Mouse (Mus musculus): ENCODE measurements at regions not wholly inside any gene's neighbourhood (a gene's known extent, or its start where the extent isn't known, plus 50 kb on each side); places are given as distances from the start of the nearest gene placed in this dataset.
A peak's percentile ranks its signal among the peaks of the same experiment; 100 is the strongest.

DNA sequence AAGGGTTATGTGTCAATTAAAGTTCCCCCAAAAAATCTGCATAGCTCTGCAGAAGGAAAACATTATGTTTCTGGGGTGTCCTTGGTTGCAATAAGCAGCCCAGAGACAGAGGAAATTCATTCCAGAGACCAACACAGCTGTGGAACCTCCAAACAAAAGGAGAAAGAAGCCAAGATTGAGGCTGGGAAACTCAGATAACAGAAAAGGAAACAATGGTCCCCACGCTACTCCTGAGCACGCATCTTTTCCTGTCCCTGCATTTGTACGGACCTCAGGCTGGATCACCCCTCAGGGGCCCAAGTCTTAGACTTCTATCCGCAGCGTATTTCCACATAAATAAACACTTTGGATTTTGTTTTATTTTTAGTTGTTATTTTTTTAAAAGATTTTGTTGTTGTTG, 138.9 kb downstream of the Psmg1 start:
- Histone ChIP-seq H3K4me3 (no peak overlapping the region), H3K27me3 (ENCODE audit: insufficient read depth, poor library complexity, severe bottlenecking) (no peaks in the 10 kb centered on the region), H3K9me3 (no peaks in the 10 kb centered on the region), H3K36me3 (no peaks in the 10 kb centered on the region), H3K27ac (no peak overlapping the region), H3K4me1 (replicated peaks) (no peaks in the 10 kb centered on the region)
- whole genome bisulfite sequencing = 84% methylated on average over 5 of the region's 5 CpGs
- no peak for DNase-seq (ENCODE audit: low spot score)

DNA sequence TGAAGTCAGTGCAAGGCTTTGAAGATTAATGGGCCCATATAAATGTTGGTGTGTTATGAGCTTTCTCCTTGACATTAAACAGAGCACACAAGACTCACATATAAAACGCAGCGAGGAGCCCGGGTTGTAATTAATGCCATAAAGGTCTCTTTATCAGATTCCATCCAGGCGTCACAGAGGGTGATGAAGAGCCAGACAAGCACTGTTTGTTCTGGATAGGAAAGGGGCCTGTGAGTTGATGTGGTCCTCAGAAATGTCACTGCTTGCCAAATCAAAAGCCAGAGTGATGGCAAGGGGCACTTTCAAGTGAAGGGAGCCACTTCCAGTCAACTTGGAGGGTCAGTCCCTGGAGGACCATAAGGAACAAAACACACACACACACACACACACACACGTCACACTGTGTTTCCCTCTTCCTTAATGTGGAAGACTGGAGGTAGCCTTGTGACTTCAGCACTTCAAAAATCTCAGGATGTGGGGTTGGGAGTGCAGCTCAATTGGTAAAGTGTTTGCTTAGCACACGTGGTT, 142.1 kb downstream of the Psmg1 start:
- no peaks in the 10 kb centered on the region for H3K9me3 ChIP-seq
- H3K27me3 ChIP-seq (ENCODE audit: insufficient read depth, poor library complexity, severe bottlenecking) = no peaks in the 10 kb centered on the region
- WGBS = 68% methylated on average over 6 of the region's 6 CpGs
- no peak for DNase-seq (ENCODE audit: low spot score)
- peak overlapping the region; percentile 59; the same call in 1 of the 2 replicates for H3K27ac ChIP-seq
- no peak overlapping the region for H3K4me3 ChIP-seq
- no peaks in the 10 kb centered on the region for H3K4me1 ChIP-seq (replicated peaks)
- H3K36me3 ChIP-seq = no peaks in the 10 kb centered on the region

DNA sequence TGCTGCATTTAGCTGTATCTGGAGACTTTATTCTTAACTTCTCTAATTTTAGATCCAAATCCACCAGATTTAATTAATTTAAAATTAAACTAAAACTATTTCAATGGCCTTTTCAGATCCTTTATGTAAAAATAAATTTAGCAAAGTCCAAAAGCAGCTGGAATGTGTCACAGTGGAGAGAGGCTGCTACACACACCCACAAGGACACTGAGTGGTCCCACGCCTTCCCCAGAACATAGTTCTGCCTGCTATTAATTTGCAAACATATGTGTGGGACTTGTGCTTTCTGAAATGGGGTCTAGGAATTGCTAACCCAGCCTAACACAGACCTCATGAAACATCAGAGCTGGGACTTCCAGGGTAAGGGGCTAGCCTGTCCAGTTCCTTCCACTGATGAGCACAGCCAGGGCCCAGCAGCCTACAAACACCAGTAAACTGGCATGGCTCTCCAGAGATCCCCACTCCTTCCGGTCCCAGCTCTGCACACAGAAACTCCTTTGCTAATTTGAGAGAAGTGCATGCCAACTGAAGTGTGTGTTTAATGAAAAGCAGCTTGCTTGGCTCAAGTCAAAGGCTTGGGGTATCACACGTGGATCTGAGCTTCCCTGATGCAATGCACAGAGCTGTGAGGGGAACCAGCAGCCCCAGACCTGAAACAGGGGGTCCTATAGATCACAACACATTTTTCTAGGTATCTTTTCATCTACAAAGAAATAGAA, 142.8 kb downstream of the Psmg1 start:
- peak overlapping the region; percentile 59; the same call in 1 of the 2 replicates for H3K27ac ChIP-seq
- 66% methylated on average over 3 of the region's 3 CpGs for WGBS
- no peaks in the 10 kb centered on the region for H3K36me3 ChIP-seq
- no peaks in the 10 kb centered on the region for H3K27me3 ChIP-seq (ENCODE audit: insufficient read depth, poor library complexity, severe bottlenecking)
- DNase-seq (ENCODE audit: low spot score) = no peak
- no peak overlapping the region for H3K4me3 ChIP-seq
- H3K9me3 ChIP-seq = no peaks in the 10 kb centered on the region
- no peaks in the 10 kb centered on the region for H3K4me1 ChIP-seq (replicated peaks)

DNA sequence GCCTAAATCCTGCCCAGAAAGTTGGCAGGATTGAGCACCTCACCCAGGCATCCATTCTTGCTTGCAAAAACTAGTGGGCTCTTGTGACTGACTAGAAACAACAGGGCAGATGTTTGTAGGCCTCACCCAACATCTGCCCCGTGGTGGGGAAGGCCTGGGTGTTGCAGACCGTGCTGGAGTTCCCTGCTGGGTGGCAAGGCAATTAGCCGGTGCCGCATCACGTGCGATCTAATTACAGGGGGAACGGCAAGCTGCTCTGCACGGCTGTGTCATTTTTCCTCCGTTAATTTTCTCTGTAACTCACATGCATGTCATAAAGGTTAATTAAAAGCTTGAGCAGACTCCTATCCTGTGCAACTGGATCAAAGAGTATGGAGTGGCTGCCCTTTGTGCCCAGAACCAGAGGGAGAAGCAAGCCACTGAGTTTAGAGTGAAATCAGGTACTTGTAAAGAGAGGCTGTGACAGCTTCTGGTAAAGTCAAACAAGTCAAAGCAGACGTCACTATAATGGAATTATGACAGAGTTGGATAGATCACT, 143.5 kb downstream of the Ets2 start:
- DNase-seq (ENCODE audit: low spot score) = no peak
- no peak overlapping the region for H3K4me3 ChIP-seq
- H3K9me3 ChIP-seq = no peaks in the 10 kb centered on the region
- 67% methylated on average over 10 of the region's 10 CpGs for WGBS
- no peaks in the 10 kb centered on the region for H3K4me1 ChIP-seq (replicated peaks)
- H3K27ac ChIP-seq = no peak overlapping the region
- no peaks in the 10 kb centered on the region for H3K27me3 ChIP-seq (ENCODE audit: insufficient read depth, poor library complexity, severe bottlenecking)
- no peaks in the 10 kb centered on the region for H3K36me3 ChIP-seq

DNA sequence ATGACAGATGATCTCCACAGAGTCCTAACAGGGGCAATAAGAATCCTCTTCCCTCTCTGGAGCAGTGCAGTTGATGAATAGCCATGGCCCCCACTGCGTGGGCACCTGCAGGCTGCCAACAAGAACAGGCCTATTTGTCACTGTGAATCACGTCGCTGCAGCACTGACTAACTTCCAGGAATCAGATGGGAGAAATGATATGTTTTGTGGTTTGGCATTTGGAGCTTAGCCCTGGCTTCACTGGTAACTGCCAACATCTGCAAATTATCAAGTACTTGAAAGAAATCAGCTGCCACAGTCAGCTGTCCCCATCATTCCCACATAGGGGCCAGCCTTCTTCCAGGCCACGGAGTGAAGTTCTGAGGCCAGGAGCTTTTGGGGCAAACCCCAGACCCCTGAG, 142.8 kb downstream of the Ets2 start:
- no peak overlapping the region for H3K27ac ChIP-seq
- H3K9me3 ChIP-seq = no peaks in the 10 kb centered on the region
- 71% methylated on average over 4 of the region's 4 CpGs for WGBS
- H3K27me3 ChIP-seq (ENCODE audit: insufficient read depth, poor library complexity, severe bottlenecking) = no peaks in the 10 kb centered on the region
- no peak overlapping the region for H3K4me3 ChIP-seq
- H3K36me3 ChIP-seq = no peaks in the 10 kb centered on the region
- H3K4me1 ChIP-seq (replicated peaks) = no peaks in the 10 kb centered on the region
- DNase-seq (ENCODE audit: low spot score) = no peak

DNA sequence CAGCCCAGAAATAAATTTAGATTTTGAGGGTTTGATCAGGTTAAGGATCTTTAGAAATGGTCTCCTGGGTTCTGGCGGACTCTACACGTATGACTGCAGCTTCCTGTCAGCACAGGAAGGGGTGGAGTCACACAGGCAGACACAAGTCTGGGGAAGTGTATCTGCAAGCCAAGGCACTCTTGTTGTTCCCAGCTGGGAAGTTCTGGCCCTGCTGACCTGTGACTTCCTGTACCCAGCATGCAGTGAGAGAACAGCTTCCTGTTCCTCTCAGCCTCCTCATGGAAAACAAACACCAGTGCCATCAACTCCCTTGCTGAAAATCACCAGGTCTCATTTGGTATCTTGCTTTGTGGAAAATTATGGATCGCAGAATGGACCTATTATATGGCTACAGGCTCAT, 140.9 kb downstream of the Ets2 start:
- no peaks in the 10 kb centered on the region for H3K36me3 ChIP-seq
- H3K27me3 ChIP-seq (ENCODE audit: insufficient read depth, poor library complexity, severe bottlenecking) = no peaks in the 10 kb centered on the region
- no peaks in the 10 kb centered on the region for H3K9me3 ChIP-seq
- H3K4me3 ChIP-seq = no peak overlapping the region
- 87% methylated on average over 3 of the region's 3 CpGs for WGBS
- DNase-seq (ENCODE audit: low spot score) = no peak
- H3K4me1 ChIP-seq (replicated peaks) = peaks cover 11% of the 10 kb centered on the region
- no peak overlapping the region for H3K27ac ChIP-seq

DNA sequence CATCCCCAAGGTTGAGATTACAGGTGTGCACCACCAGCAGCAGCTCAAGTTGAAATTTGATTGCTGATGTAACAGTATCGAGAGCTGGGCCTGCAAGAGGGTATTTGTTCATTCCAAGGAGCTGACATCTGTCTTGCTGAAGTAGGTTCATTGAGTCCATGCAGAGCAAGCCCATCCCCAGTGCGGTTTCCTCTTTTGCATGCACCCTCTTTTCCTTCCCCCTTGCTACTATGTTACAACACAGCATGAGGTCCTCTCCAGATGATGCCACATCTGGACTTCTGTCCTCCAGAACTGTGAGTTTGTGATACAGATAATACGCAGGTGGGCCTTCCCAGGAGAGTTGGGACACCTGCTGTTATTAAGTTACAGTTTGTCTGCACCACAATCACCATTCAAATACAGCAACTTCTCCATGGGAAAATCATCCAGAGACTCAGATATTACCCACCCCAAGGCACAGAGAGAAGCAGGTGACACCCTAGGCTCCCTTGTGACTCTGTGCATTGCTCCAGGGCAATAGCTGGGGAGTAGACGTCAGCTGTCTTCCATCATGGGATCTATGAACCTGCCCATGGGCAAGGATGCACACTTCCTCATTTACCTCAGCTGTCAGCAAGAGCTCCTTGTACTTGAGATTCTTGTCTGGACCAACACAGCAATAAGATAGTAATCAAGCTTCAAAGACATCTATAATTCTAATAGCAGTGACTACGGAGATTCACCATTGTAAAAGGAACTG, 137.8 kb downstream of the Ets2 start:
- no peaks in the 10 kb centered on the region for H3K9me3 ChIP-seq
- WGBS = 85% methylated on average over 5 of the region's 5 CpGs
- H3K4me1 ChIP-seq (replicated peaks) = peaks cover 13% of the 10 kb centered on the region
- no peaks in the 10 kb centered on the region for H3K27me3 ChIP-seq (ENCODE audit: insufficient read depth, poor library complexity, severe bottlenecking)
- H3K27ac ChIP-seq = no peak overlapping the region
- no peak for DNase-seq (ENCODE audit: low spot score)
- H3K4me3 ChIP-seq = no peak overlapping the region
- H3K36me3 ChIP-seq = no peaks in the 10 kb centered on the region

DNA sequence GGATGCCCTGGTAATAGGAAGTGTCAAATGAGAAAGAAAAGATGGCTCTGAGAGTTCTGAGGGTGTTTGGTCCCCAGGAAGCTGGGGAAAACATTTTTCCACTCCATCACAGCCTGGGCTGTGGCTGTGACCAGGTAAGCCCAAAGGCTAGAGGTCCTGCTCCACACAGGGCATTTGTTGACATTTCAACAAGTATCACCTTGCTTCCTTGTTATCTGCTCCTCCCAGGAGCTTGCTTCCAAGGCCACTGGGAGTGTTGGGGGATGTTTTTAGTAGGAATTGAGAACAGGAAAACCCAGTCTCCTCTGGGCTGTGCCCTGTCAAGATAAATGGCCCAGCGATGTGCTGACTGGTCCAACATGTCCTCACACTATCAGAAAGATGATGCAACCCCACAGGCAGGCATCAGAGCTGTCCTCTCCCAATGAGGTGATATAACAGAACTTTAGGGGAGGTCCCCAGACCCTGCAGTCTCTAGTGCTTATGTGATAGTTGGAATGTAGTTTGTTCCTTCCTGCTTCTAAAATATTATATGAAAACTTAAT, 137.1 kb downstream of the Ets2 start:
- H3K27me3 ChIP-seq (ENCODE audit: insufficient read depth, poor library complexity, severe bottlenecking) = no peaks in the 10 kb centered on the region
- 82% methylated on average over 1 of the region's 1 CpGs for WGBS
- H3K9me3 ChIP-seq = no peaks in the 10 kb centered on the region
- H3K36me3 ChIP-seq = no peaks in the 10 kb centered on the region
- H3K4me3 ChIP-seq = no peak overlapping the region
- no peak for DNase-seq (ENCODE audit: low spot score)
- H3K4me1 ChIP-seq (replicated peaks) = peaks cover 20% of the 10 kb centered on the region
- no peak overlapping the region for H3K27ac ChIP-seq

DNA sequence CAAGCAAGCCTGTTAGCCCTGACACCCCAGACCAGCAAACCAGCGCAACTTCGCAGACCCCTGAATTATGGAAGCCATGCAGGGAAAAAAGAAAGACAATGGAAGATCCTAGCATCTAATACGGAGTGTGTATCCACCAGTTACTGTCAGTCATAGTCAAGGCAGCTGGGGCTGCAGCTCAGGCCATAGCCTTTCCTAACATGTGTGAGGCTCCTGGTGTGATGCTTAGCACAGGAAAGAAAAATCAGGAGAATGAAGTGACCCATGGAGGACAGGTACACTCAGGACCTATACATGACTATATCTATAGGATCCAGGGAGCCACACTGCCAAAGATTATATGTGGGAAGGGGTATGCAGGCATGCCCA, 136.6 kb downstream of the Ets2 start:
- no peaks in the 10 kb centered on the region for H3K36me3 ChIP-seq
- 88% methylated on average over 3 of the region's 3 CpGs for WGBS

DNA sequence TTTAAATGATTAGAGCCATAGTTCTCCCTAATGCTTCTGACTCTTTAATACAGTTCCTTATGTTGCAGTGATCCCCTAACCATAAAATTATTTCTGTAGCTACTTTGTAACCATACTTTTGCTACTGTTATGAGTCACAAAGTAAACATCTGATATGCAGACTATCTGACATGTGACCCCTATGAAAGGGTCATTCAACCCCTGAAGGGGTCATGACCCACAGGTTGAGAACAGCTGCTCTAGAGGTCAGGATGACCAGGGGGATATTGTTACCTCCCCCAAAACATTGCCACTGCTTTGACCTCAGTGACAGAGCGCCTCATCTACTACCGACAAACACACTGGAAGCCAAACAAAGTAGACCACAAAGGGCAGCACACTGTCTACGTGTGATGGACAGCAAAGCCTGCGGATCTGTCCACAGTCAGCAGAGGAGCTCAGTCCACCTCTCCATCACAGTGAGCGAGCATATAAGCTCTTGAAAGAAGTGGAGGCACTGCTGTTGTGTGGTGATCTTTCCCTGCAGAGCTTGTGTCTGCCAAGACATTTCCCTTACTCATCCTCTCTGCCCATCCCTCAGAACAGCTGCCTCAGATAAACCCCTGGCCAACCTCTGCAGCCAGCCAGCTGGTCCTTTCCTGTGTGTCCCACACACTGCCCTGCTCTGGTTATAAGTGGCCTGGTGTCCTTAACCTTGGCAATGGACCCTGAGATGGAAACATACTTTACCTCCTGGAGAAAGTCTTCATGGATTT, 136.0 kb downstream of the Ets2 start:
- Histone ChIP-seq H3K4me3 (no peak overlapping the region), H3K27ac (peak overlapping the region; percentile 46; the same call in 1 of the 2 replicates), H3K9me3 (no peaks in the 10 kb centered on the region), H3K4me1 (replicated peaks) (peaks cover 23% of the 10 kb centered on the region), H3K27me3 (ENCODE audit: insufficient read depth, poor library complexity, severe bottlenecking) (no peaks in the 10 kb centered on the region), H3K36me3 (no peaks in the 10 kb centered on the region)
- no peak for DNase-seq (ENCODE audit: low spot score)
- WGBS = 33% methylated on average over 5 of the region's 5 CpGs

More for the DNA sequence above, 136.6 kb downstream of the Ets2 start:
- Histone ChIP-seq H3K4me3 (no peak overlapping the region), H3K4me1 (replicated peaks) (peaks cover 23% of the 10 kb centered on the region), H3K27me3 (ENCODE audit: insufficient read depth, poor library complexity, severe bottlenecking) (no peaks in the 10 kb centered on the region), H3K27ac (0 out of 2 replicates have a peak overlapping the region, but pooled peaks have one; percentile 46), H3K9me3 (no peaks in the 10 kb centered on the region)
- no peak for DNase-seq (ENCODE audit: low spot score)

DNA sequence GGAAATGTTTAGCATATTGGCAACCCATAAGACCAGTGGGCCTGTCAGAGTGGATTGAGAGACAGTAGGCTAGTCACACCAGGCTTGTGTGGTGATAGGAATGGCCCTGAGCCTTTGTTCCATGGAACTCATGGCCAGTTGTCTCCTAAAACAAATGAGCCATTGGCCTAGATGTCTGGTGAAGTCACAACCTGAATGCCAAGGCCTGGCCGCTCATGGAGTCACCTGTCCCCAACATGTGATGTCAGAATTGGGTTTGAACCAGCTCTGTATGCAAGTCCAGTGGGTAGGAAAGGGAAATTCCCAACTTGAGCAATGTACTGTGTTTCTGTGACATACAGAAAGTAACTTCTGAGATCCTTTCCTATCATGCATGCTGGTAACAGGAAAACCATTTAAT, 134.1 kb downstream of the Ets2 start:
- peaks cover 42% of the 10 kb centered on the region for H3K4me1 ChIP-seq (replicated peaks)
- no peaks in the 10 kb centered on the region for H3K27me3 ChIP-seq (ENCODE audit: insufficient read depth, poor library complexity, severe bottlenecking)
- H3K9me3 ChIP-seq = no peaks in the 10 kb centered on the region
- H3K4me3 ChIP-seq = no peak overlapping the region
- DNase-seq (ENCODE audit: low spot score) = no peak
- H3K27ac ChIP-seq = no peak overlapping the region
- WGBS = 84% methylated on average over 1 of the region's 1 CpGs
- no peaks in the 10 kb centered on the region for H3K36me3 ChIP-seq

DNA sequence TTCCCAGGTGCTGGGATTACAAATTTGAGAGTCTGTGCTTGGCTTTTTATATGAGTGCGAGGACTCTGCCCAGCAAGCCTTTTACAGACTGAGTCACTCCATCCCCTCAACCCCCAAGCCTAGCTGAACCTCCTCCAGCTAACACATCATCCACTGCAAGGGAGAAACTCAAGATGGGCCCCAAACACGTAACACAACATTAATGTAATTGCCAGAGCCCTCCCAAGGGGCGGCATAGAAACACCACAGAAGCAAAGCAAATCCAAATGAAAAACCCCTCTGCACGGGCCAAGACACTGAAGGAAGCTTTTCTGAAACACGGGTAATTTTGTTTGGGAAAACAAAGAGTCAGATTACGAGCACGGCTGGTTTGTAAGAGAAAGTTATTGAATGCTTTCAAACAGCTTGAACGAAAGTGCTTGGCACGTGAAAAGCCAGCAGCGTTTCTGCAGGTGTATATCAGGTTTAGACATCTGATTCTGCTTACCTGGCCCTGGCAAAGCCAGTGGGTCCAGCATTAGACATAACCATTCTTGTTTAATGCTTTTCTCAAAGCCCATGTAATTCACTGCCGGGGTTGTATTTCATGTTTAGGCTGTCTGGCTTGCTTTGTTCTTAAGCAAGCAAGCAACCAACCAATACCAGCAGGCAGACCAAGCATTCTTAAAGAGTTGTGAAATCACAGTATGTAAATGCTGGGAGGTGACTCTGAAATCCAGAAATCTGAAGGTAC, 132.8 kb downstream of the Ets2 start:
- no peak for DNase-seq (ENCODE audit: low spot score)
- 64% methylated on average over 11 of the region's 11 CpGs for whole genome bisulfite sequencing
- no peaks in the 10 kb centered on the region for H3K36me3 ChIP-seq
- peaks cover 42% of the 10 kb centered on the region for H3K4me1 ChIP-seq (replicated peaks)
- no peak overlapping the region for H3K27ac ChIP-seq
- H3K27me3 ChIP-seq (ENCODE audit: insufficient read depth, poor library complexity, severe bottlenecking) = no peaks in the 10 kb centered on the region
- no peak overlapping the region for H3K4me3 ChIP-seq
- no peaks in the 10 kb centered on the region for H3K9me3 ChIP-seq

All from hindbrain, embryonic 10.5 days (tissue).